Mouse (Mus musculus): ENCODE results near the gene Dnm3.

The Dnm3 gene

GRCm38 (mm10) chr1:162043788-162044717 is 433.8 kb downstream of the Dnm3 start:
- in situ Hi-C loops (cut with MboI; ENCODE audit: unreplicated experiment in 2 of 2), result no loop called here

GRCm38 (mm10) chr1:162043216-162043615 is 434.6 kb downstream of the Dnm3 start:
- in situ Hi-C loops (cut with MboI; ENCODE audit: unreplicated experiment in 2 of 2), result no loop called here

- in situ Hi-C loops (cut with MboI; ENCODE audit: unreplicated experiment in 2 of 2), result no loop called here
Observed at GRCm38 (mm10) chr1:162042384-162042783, 435.4 kb downstream of the Dnm3 start.

GRCm38 (mm10) chr1:162040490-162041274 is 437.2 kb downstream of the Dnm3 start:
- in situ Hi-C loops (cut with MboI; ENCODE audit: unreplicated experiment in 2 of 2), result no loop called here

GRCm38 (mm10) chr1:162039808-162040207 is 438.0 kb downstream of the Dnm3 start:
- in situ Hi-C loops (cut with MboI; ENCODE audit: unreplicated experiment in 2 of 2), result no loop called here

GRCm38 (mm10) chr1:162039011-162039595 is 438.7 kb downstream of the Dnm3 start:
- in situ Hi-C loops (cut with MboI; ENCODE audit: unreplicated experiment in 2 of 2), result no loop called here

GRCm38 (mm10) chr1:162038431-162038830 is 439.4 kb downstream of the Dnm3 start:
- in situ Hi-C loops (cut with MboI; ENCODE audit: unreplicated experiment in 2 of 2), result no loop called here

- in situ Hi-C loops (cut with MboI; ENCODE audit: unreplicated experiment in 2 of 2), result no loop called here
Observed at GRCm38 (mm10) chr1:162037968-162038421, 439.8 kb downstream of the Dnm3 start.

- in situ Hi-C loops (cut with MboI; ENCODE audit: unreplicated experiment in 2 of 2), result no loop called here
Observed at GRCm38 (mm10) chr1:162037185-162037765, 440.6 kb downstream of the Dnm3 start.

- in situ Hi-C loops (cut with MboI; ENCODE audit: unreplicated experiment in 2 of 2), result no loop called here
Observed at GRCm38 (mm10) chr1:162036461-162036835, 441.4 kb downstream of the Dnm3 start.

GRCm38 (mm10) chr1:162035800-162036460 is 441.9 kb downstream of the Dnm3 start:
- in situ Hi-C loops (cut with MboI; ENCODE audit: unreplicated experiment in 2 of 2), result no loop called here

- in situ Hi-C loops (cut with MboI; ENCODE audit: unreplicated experiment in 2 of 2), result no loop called here
Observed at GRCm38 (mm10) chr1:162023681-162024270, 454.1 kb downstream of the Dnm3 start.

GRCm38 (mm10) chr1:162020766-162021165 is 457.1 kb downstream of the Dnm3 start:
- in situ Hi-C loops (cut with MboI; ENCODE audit: unreplicated experiment in 2 of 2), result no loop called here

- in situ Hi-C loops (cut with MboI; ENCODE audit: unreplicated experiment in 2 of 2), result no loop called here
Observed at GRCm38 (mm10) chr1:162020303-162020731, 457.5 kb downstream of the Dnm3 start.

- in situ Hi-C loops (cut with MboI; ENCODE audit: unreplicated experiment in 2 of 2), result no loop called here
Observed at GRCm38 (mm10) chr1:162018601-162018977, 459.2 kb downstream of the Dnm3 start.

GRCm38 (mm10) chr1:162017975-162018600 is 459.7 kb downstream of the Dnm3 start:
- in situ Hi-C loops (cut with MboI; ENCODE audit: unreplicated experiment in 2 of 2), result no loop called here

- in situ Hi-C loops (cut with MboI; ENCODE audit: unreplicated experiment in 2 of 2), result no loop called here
Observed at GRCm38 (mm10) chr1:162016982-162017381, 460.9 kb downstream of the Dnm3 start.

- in situ Hi-C loops (cut with MboI; ENCODE audit: unreplicated experiment in 2 of 2), result no loop called here
Observed at GRCm38 (mm10) chr1:162015247-162015862, 462.5 kb downstream of the Dnm3 start.

- in situ Hi-C loops (cut with MboI; ENCODE audit: unreplicated experiment in 2 of 2), result no loop called here
Observed at GRCm38 (mm10) chr1:162013561-162013960, 464.3 kb downstream of the Dnm3 start.
